Mouse (Mus musculus): Measurements from ENCODE around the gene Megf6. TPM values are rescaled to one million over a fixed set of nuclear protein-coding genes. Genes with fewer than 3 reads are reported as not detected.

Megf6 gene
- polyA plus RNA-seq, 1 experiment, result 5.4 TPM

GRCm38 (mm10) chr4:154159002-154159401 is 11.5 kb upstream of the Megf6 start:
- peak; percentile 71 to 91 for DNase-seq (ENCODE audit: extremely low spot score in 1 of 2, low spot score in 1 of 2)

- no peak for DNase-seq (ENCODE audit: extremely low spot score in 1 of 2, low spot score in 1 of 2)
Measured at GRCm38 (mm10) chr4:154159961-154160537, 10.5 kb upstream of the Megf6 start.

DNA sequence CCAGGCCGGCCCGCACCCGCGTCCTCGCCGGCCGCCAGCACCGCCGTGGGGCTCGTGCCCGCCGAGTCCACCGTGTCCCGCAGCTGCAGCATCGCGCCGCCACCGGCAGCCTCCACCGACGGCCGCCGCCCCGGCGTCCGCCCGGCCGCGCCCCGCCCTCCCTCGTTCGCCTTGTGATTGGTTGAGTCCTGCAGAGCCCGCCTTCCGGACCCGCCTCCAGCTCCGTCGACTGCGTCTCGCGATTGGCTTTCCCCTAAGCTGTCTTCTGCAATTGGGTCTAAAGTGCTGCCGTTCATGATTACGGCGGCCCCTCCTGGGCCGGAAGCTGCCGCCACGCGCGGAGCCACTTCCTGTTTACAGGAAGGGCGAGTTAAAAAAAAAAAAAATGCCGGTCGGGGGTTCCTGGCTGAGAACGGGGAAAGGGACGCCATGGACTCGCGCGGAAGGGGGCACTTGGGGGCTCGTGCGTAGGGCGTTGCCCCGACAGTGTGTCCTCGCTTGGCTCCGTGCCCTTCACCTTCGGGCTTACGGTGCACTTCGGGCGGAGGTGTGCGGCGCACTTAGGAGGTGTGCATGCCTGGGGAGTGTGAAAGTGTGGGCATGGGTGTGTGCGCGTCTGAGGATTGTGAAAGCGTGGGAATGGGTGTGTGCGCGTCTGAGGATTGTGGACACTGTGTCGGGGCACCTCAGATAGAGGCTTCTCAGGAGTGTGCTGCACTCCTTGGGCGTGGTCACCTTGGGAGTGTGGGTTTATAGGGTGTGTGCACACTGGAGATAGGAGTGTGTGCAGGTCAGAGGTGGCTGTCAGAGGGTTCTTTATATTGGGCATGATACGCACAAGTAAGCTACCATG is 9.8 kb upstream of the Megf6 start, which contains the start of gene Tprgl:
Gene Tprgl, minus strand, starts transcription at position 129 of the 853 bp plus-strand sequence.
- peak; percentile 95 to 97 for DNase-seq (ENCODE audit: extremely low spot score in 1 of 2, low spot score in 1 of 2)

GRCm38 (mm10) chr4:154163296-154163695 is 7.2 kb upstream of the Megf6 start:
- peak in 1 of 2 experiments; percentile 84 for DNase-seq (ENCODE audit: extremely low spot score in 1 of 2, low spot score in 1 of 2)

- DNase-seq (ENCODE audit: extremely low spot score in 1 of 2, low spot score in 1 of 2), result peak in 1 of 2 experiments; percentile 67
Measured at GRCm38 (mm10) chr4:154167053-154167452, 3.5 kb upstream of the Megf6 start.

DNA sequence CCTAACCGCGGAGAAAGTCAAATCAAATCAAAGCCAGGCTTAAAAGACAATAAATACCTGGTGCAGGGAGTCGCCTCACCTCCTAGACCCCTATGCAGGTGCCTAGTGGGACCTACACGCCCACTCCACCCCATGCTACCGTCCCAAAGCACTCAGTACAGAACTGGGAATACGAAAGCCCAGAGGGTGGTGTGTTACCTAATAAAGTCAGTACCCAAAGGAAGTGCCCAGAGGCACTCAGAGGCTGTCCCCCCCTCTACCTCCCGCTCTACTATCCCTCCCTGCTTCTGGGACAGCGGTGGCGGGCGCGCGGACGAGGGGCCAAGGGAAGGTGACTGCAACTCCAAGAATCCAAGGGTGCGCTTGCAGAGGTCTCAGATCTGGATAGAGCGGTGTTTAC is 509 bp upstream of the Megf6 start:
- DNase-seq (ENCODE audit: extremely low spot score in 1 of 2, low spot score in 1 of 2), result no peak

- no peak for DNase-seq (ENCODE audit: extremely low spot score in 1 of 2, low spot score in 1 of 2)
Measured at GRCm38 (mm10) chr4:154171151-154171930, 811 bp downstream of the Megf6 start.

DNA sequence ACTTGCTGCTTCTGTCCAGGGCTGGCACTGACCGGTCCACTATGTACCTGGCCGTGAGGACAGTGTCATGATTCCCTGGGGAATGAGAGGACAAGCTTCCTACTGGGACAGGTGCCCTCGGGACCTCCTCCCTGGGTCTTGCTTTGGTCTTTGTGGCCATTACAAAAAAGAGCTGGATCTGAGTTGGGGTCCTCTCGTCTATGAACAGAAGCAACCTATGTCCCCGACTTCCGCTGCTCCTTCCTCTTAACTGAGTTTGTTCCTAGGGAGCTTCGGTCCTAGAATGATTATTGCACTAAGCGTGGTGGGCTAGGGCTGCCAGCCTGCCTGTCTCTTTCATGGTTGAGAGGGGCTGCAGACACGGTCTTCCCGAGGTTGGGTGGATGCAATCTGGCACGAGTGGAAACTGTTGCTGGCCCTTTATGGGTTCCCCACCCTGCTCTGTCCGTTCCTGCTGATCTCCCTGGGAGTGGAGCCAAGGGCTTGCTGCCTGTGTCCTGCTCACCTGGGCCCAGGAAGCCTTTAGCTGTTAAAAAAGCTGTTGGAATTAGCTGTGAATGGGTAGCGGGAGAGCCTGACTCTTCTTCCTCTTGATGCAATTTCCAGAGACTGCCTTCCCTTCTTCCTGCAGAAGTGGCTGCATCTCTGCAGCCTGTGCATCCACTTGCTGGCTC is 1.5 kb downstream of the Megf6 start:
- DNase-seq (ENCODE audit: extremely low spot score in 1 of 2, low spot score in 1 of 2), result no peak

- DNase-seq (ENCODE audit: extremely low spot score in 1 of 2, low spot score in 1 of 2), result no peak
Measured at GRCm38 (mm10) chr4:154177257-154177656, 6.7 kb downstream of the Megf6 start.

- DNase-seq (ENCODE audit: extremely low spot score in 1 of 2, low spot score in 1 of 2), result no peak
Measured at GRCm38 (mm10) chr4:154181001-154181400, 10.5 kb downstream of the Megf6 start.

GRCm38 (mm10) chr4:154183566-154183965 is 13.0 kb downstream of the Megf6 start:
- no peak for DNase-seq (ENCODE audit: extremely low spot score in 1 of 2, low spot score in 1 of 2)

DNA sequence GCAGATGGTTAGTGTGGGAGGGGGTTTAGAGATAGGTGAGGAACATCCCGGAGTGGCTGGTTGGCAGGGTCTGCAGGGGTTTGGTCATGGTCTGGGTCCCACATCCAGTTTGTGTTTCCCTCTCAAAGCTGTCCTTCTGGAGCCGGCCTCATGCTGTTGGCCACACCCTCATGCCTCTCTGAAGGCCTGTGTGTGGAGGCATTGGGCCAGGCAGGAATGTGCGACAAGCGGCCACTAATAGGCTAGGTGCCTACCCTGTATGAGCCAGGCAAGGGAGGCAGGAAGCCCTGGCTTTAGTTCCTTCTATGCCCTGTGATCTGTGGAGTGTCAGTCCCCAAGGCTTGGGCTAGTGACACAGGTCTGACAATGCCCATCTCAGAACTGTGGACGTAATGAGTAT is 14.5 kb downstream of the Megf6 start:
- DNase-seq (ENCODE audit: extremely low spot score in 1 of 2, low spot score in 1 of 2), result no peak

- DNase-seq (ENCODE audit: extremely low spot score in 1 of 2, low spot score in 1 of 2), result no peak
Measured at GRCm38 (mm10) chr4:154186002-154186537, 15.5 kb downstream of the Megf6 start.

- no peak for DNase-seq (ENCODE audit: extremely low spot score in 1 of 2, low spot score in 1 of 2)
Measured at GRCm38 (mm10) chr4:154188948-154189347, 18.4 kb downstream of the Megf6 start.

DNA sequence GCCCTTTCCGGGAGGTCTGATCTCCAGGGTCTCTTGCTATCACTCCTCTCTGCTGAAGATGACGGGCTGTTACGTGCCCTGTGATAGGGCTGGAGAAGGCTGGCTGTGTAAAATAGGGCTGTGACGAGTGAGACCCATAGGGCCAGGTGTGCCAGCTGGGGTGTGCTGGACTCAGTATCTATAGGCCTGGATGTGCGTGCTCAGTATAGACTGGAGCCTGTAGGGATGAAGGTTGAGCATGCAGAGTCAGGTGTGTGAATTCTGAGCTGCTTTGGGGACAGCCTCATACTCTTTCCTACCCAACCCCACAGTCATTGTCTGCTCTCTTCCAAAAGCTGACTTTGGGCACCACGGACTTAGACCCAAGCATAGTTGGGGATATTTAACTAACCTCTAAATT is 27.4 kb downstream of the Megf6 start:
- DNase-seq (ENCODE audit: extremely low spot score in 1 of 2, low spot score in 1 of 2), result no peak

DNA sequence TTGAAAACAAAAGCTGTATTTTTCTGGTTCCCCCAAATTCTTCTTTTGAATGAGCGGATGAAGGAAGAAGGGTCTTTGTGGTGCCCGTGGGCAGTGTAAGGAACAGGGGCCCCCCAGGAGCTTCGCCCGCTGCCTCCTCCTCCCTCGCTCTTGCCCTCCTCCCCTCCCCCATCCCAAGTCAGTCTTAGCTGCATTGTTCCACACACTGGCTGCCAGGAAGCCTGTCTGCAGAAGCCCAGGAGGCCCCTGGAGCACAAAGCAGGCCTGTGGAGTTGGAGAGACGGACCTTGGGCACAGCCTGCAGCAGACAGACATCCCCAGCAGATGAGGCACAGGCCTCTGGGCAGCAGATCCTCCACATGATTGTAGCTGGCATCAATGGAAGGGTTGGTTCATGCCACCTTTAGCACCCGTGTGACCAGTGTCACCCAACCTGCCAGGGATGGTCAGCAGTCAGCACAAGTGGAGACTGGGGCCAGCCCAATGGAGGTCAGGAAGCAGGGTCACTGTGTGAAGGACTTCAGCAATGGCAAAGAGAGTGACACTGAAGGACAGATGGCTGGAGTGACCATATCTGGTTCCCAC is 27.9 kb downstream of the Megf6 start:
- DNase-seq (ENCODE audit: extremely low spot score in 1 of 2, low spot score in 1 of 2), result no peak

GRCm38 (mm10) chr4:154201511-154201910 is 31.0 kb downstream of the Megf6 start:
- DNase-seq (ENCODE audit: extremely low spot score in 1 of 2, low spot score in 1 of 2), result no peak

GRCm38 (mm10) chr4:154204532-154204931 is 34.0 kb downstream of the Megf6 start:
- DNase-seq (ENCODE audit: extremely low spot score in 1 of 2, low spot score in 1 of 2), result no peak

DNA sequence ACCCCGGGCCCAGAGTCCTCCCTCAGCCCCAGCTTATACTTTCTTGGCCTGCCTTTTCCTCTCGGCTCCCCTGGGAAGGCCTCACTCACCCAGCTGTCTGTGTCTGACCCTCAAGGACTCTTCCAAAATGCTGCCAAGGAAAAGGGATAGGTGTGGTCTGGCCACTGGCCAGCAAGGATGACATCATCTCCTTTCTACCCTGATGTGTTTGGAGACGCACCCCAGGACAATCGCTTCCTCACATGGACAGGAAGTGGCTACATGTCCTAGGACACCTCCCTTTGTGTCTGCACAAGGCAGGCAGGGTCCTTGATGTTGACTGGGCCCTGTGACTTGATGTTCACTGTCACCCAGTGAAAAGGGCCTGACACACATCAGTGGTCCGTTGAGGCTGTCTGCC is 34.9 kb downstream of the Megf6 start:
- DNase-seq (ENCODE audit: extremely low spot score in 1 of 2, low spot score in 1 of 2), result no peak

DNA sequence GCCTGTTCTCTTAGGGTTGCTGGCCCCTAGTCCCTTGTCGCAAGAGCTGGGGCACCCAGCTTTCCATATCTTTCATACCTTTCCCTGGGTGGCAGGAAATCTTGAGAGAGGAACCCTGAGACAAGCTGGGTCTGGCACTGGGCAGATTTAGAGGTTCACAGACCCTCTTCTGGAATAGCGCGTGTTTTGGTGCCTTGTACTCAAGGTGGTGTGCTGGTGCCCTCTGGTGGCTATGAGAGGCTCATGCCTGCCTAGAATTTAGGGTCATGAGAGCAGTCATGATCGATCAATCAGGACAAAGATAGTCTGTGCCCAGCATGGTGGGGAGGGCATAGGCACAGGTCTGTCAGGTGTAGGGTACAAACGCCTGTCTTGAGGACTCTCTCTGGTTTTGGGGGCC is 36.7 kb downstream of the Megf6 start:
- peak in 1 of 2 experiments; percentile 76 for DNase-seq (ENCODE audit: extremely low spot score in 1 of 2, low spot score in 1 of 2)

Data from frontal cortex, adult 2 months (tissue).